Mouse (Mus musculus) stomach, embryonic 14.5 days (tissue): ENCODE data around the gene Trafd1. TPM values are rescaled to one million over a fixed set of nuclear protein-coding genes. Genes with fewer than 3 reads are reported as not detected.

ENCODE experiments used
- polyA plus RNA-seq: library from polyadenylated mRNA; unstranded; fragments of >200 nt; fragmentation: Nextera tagmentation; extraction: Ambion mirVana; gene quantifications from 2 replicates; pipeline ENCODE4 v1.2.1, GENCODE M21; 2014

Gene Trafd1
- polyA plus RNA-seq, 1 experiment from 2014 or later: 78.2 TPM

Other genes with a start within 250 kb of the Trafd1 start
- gene Ptpn11, start 194.2 kb downstream of the Trafd1 start, polyA plus RNA-seq: 27.6 and 28.3 TPM in 2 replicates
- 726 and 741 TPM in 2 replicates for gene Rpl6, start 181.2 kb downstream of the Trafd1 start, polyA plus RNA-seq
- gene Hectd4, start 165.4 kb downstream of the Trafd1 start, polyA plus RNA-seq: 9.5 and 10.4 TPM in 2 replicates
- gene Naa25, start 12.3 kb upstream of the Trafd1 start, polyA plus RNA-seq: 41.0 and 42.1 TPM in 2 replicates
- gene Tmem116, start 66.3 kb upstream of the Trafd1 start, polyA plus RNA-seq: 1.9 and 3.2 TPM in 2 replicates
- 132 and 140 TPM in 2 replicates for gene Erp29, start 66.9 kb upstream of the Trafd1 start, polyA plus RNA-seq
- gene Adam1b, start 117.8 kb upstream of the Trafd1 start, polyA plus RNA-seq: 0.11 and 0.12 TPM in 2 replicates
- 2.2 and 3.3 TPM in 2 replicates for gene Adam1a, start 159.8 kb upstream of the Trafd1 start, polyA plus RNA-seq
- gene Gm42878, start 159.8 kb upstream of the Trafd1 start, polyA plus RNA-seq: 0.87 TPM in 1 of 2 replicates, not detected in the other
- 52.9 and 56.3 TPM in 2 replicates for gene Mapkapk5, start 160.3 kb upstream of the Trafd1 start, polyA plus RNA-seq
- gene Aldh2, start 208.2 kb upstream of the Trafd1 start, polyA plus RNA-seq: 68.4 and 74.6 TPM in 2 replicates
- gene Acad12, start 233.3 kb upstream of the Trafd1 start, polyA plus RNA-seq: 2.2 and 2.7 TPM in 2 replicates